9 mouse cellular contexts compared by ENCODE assay signal in genomic region chr1:185501801-185502340, GRCm38 (mm10). TPM values are rescaled to one million over a fixed set of nuclear protein-coding genes. Genes with fewer than 3 reads are reported as not detected.
DNase-seq lines count a peak whose midpoint lies in the region; TF ChIP-seq lines count a peak whose summit lies in the region.
"Had no signal": no experiment of that assay in that cellular context is flagged by ENCODE, and none has a peak within 500 bp of the region (broad histone marks: within the 10 kb centered on the region; RNA-seq: fewer than 3 reads in every experiment).

No protein-coding gene starts in this region.

- peak; percentile 34 for DNase-seq in adrenal gland, postnatal 14 days
- no peak for DNase-seq in adrenal gland, adult 8-10 months
- DNase-seq in layer of hippocampus, adult 11-12 months (ENCODE audit: low spot score): peak; percentile 54
- no peak for DNase-seq in layer of hippocampus, adult 9-11 months
- peak; percentile 78 for DNase-seq in brain, embryonic 14.5 days (ENCODE audit: low read depth)
- peak; percentile 26 to 75 for DNase-seq in frontal cortex, postnatal 36 days (ENCODE audit: low spot score in 2 of 2)
- peak; percentile 17 for DNase-seq in lung, postnatal 36 days
- DNase-seq in T-cell, adult 2 months (ENCODE audit: low spot score): no peak

- no peak for TF ChIP-seq POLR2A in brain, embryonic 14.5 days (IDR thresholded peaks at IDR 0.05; ENCODE audit: borderline replicate concordance, extremely low read depth, insufficient read depth, insufficient read length, poor library complexity, severe bottlenecking)

- TF ChIP-seq CTCF in brain, embryonic 14.5 days (IDR thresholded peaks at IDR 0.05; ENCODE audit: borderline replicate concordance, extremely low read depth, insufficient read depth, insufficient read length): peak; percentile 67; the same call in 1 of the 2 replicates

RNA-seq across cellular contexts. Expression of gene Slc30a10, which starts 47.2 kb away (rescaled TPM):
- 0.19 and 1.0 TPM in 2 replicates for total RNA-seq in adrenal gland, postnatal 14 days (2021)
- total RNA-seq in adrenal gland, adult 8-10 months (2022): not detected
- 13.3 and 23.0 TPM in 2 replicates for polyA plus RNA-seq in brain, embryonic 14.5 days (2012; rRNA removed)
- polyA plus RNA-seq: C2C12 had no signal

Comparison
In these comparisons a context has a peak if more than half of its experiments do, and no peak if none do; other contexts are left out.
1. DNase-seq: peak in adrenal gland, postnatal 14 days (single experiment), layer of hippocampus, adult 11-12 months (single experiment), brain, embryonic 14.5 days (single experiment), frontal cortex, postnatal 36 days (2 of 2) and lung, postnatal 36 days (single experiment); none in adrenal gland, adult 8-10 months (single experiment), layer of hippocampus, adult 9-11 months (single experiment) and T-cell, adult 2 months (single experiment).